Mouse (Mus musculus) liver, adult 2 months (tissue): ENCODE measurements around the gene Borcs6. TPM values are rescaled to one million over a fixed set of nuclear protein-coding genes. Genes with fewer than 3 reads are reported as not detected.

Source experiments
- DNase-seq: peaks from one replicate; pipeline ENCODE4 v3.0.0-alpha.2; 2011; ENCODE audit warnings: low read depth, low spot score; ENCODE audit errors: extremely low read depth
- H3K27ac ChIP-seq: fragments of 200-500 bp; replicated peaks from 2 replicates; pipeline ENCODE4 v1.5.1; 2012; ENCODE audit warnings: low read depth, mild to moderate bottlenecking, control low read depth, inconsistent platforms, low read length; ENCODE audit not compliant: insufficient read depth
- H3K27me3 ChIP-seq: fragments of 200-500 bp; 2 replicates; pipeline ENCODE4 v1.6.1; 2012; ENCODE audit warnings: mild to moderate bottlenecking, moderate library complexity, low read length, inconsistent platforms; ENCODE audit not compliant: control insufficient read depth, insufficient read depth
- H3K36me3 ChIP-seq: fragments of 200-500 bp; 2 replicates; pipeline ENCODE4 v1.6.1; 2012; ENCODE audit warnings: low read length, inconsistent platforms; ENCODE audit not compliant: control insufficient read depth, insufficient read depth
- H3K4me1 ChIP-seq: fragments of 200-500 bp; 2 replicates; pipeline ENCODE4 v1.6.1; 2011; ENCODE audit warnings: low read length; ENCODE audit not compliant: control insufficient read depth, insufficient read depth
- H3K4me3 ChIP-seq: fragments of 200-500 bp; 2 replicates; pipeline ENCODE4 v1.5.1; 2011; ENCODE audit warnings: low read depth, mild to moderate bottlenecking, control low read depth, low read length, moderate library complexity; ENCODE audit not compliant: insufficient read depth
- H3K79me2 ChIP-seq: fragments of 200-500 bp; 2 replicates; pipeline ENCODE4 v1.6.1; 2012; ENCODE audit warnings: inconsistent platforms, mild to moderate bottlenecking, low read length, moderate library complexity; ENCODE audit not compliant: control insufficient read depth, insufficient read depth
- H3K9ac ChIP-seq: fragments of 200-500 bp; 2 replicates; pipeline ENCODE4 v1.6.1; 2012; ENCODE audit warnings: low read depth, mild to moderate bottlenecking, control low read depth, inconsistent platforms, low read length
- CTCF ChIP-seq: fragments of 200-500 bp; IDR thresholded peaks from 2 replicates; pipeline ENCODE4 v1.5.1; 2011; ENCODE audit warnings: low read depth, low read length, control low read depth
- POLR2A ChIP-seq: fragments of 200-500 bp; IDR thresholded peaks from 2 replicates; pipeline ENCODE4 v1.6.1; 2011; ENCODE audit warnings: low read length, control low read depth; ENCODE audit not compliant: insufficient read depth; ENCODE audit errors: extremely low read depth
- WGBS: fragments of 180-500 bp; shearing (Covaris S2); methylation state at CpG from one replicate; pipeline ENCODE4 v1.1.7; 2018; 5-methylcytosine and 5-hydroxymethylcytosine counted together
- polyA plus RNA-seq: library from polyadenylated mRNA; depleted of rRNA; stranded (reverse); fragments of >200 nt; gene quantifications from 2 replicates; pipeline ENCODE4 v1.2.3, GENCODE M21; 2012
- total RNA-seq: library from RNA; depleted of rRNA; stranded (reverse); fragments of >200 nt; gene quantifications from 2 replicates; pipeline ENCODE4 v1.2.3, GENCODE M21; 2014

The Borcs6 gene
- total and polyA plus RNA-seq, 2 experiments, result 6.5 to 11.2 TPM

DNA sequence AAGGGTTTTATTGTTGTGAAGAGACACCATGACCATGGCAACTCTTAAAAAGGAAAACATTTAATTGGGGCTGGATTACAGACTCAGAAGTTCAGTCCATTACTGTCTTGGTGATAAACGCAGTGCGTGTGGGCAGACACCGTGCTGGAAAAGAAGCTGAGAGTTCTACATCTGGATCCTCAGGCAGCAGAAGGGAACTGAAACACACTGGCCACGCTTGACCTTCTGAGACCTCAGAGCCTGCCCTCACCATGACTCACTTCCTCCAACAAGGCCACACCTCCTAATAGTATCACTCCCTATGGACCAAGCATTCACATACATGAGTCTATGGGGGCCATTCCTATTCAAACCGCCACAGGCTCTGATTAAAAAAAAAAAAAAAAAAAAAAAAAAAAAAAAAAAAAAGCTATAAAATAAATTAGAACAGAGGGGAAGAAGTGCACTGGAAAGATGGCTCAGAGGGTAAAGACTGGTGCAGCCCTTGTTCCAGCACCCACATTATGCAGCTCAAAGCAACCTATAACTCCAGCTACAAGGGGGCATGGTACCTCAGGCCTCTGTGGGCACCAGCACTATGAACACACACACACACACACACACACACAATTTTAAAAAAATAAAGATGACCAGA, 19.4 kb downstream of the Borcs6 start:
- TF ChIP-seq CTCF (no peak), POLR2A (no peak)
- WGBS, result 77% methylated on average over 5 of the region's 5 CpGs
- Histone ChIP-seq H3K79me2 (no peaks in the 10 kb centered on the region), H3K4me3 (no peak overlapping the region), H3K36me3 (no peaks in the 10 kb centered on the region), H3K4me1 (no peaks in the 10 kb centered on the region), H3K27me3 (no peaks in the 10 kb centered on the region), H3K9ac (no peak overlapping the region), H3K27ac (no peak overlapping the region)
- DNase-seq, result peak; percentile 43

DNA sequence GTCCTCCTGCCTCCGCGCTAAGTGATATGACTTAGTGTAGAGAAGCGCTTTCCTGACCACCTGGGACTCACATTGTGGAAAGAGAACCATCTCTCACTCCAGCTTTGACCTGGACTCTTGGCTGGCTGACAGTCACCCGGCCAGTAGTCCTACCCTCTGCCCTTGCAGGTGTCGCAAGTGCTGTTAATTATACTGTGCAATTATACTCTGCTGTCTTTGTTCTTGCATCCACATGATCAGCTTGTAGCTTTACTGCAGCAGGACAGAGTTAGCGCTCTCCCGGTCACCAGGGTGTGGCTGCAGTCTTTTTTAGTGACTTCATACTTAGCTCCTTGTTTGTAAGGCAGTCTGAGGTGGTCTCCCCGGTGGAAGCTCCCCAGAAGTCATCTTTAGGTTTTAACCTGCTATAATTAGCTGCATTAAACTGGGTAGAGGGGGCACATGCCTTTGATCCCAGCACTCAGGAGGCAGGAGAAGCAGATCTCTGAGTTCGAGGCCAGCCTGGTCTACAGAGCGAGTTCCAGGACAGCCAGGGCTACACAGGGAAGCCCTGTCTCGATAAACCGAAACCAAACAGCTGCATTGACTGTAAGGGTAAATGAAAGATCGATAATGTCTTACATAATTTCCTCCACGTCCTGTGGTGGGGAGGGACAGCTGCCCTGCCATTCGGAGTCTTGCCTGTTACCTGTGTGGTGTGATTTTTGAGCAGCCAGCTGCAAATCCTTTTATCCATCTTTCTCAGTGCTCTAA, 20.8 kb downstream of the Borcs6 start:
- Histone ChIP-seq H3K4me1 (no peaks in the 10 kb centered on the region), H3K9ac (no peak overlapping the region), H3K27ac (peak overlapping the region; percentile 32; the same call in 1 of the 2 replicates), H3K27me3 (no peaks in the 10 kb centered on the region), H3K36me3 (no peaks in the 10 kb centered on the region), H3K79me2 (no peaks in the 10 kb centered on the region), H3K4me3 (no peak overlapping the region)
- TF ChIP-seq CTCF, result no peak
- TF ChIP-seq POLR2A, result no peak
- 40% methylated on average over 15 of the region's 15 CpGs for WGBS
- DNase-seq, result peak; percentile 78

DNA sequence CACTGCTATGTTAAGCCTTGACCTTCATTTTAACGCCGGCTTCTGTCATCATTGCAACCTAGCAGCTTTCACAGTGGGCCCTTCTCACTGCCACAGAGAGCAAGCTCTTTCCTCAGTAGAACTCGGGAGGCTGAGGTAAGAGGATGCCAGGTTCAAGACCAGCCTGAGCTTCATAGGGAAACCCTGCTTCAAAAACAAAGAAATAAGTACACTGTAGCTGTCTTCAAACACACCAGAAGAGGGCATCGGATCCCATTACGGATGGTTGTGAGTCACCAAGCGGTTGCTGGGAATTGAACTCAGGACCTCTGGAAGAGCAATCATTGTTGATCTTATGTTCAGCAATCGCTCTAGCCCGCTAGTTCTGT, 21.3 kb downstream of the Borcs6 start:
- no peak overlapping the region for H3K4me3 ChIP-seq
- H3K27ac ChIP-seq, result 0 out of 2 replicates have a peak overlapping the region, but pooled peaks have one; percentile 9
- WGBS, result 79% methylated on average over 8 of the region's 8 CpGs
- DNase-seq, result no peak
- H3K9ac ChIP-seq, result no peak overlapping the region
- H3K79me2 ChIP-seq, result no peaks in the 10 kb centered on the region
- H3K4me1 ChIP-seq, result no peaks in the 10 kb centered on the region
- TF ChIP-seq POLR2A, result no peak
- TF ChIP-seq CTCF, result no peak
- H3K27me3 ChIP-seq, result no peaks in the 10 kb centered on the region
- H3K36me3 ChIP-seq, result no peaks in the 10 kb centered on the region

DNA sequence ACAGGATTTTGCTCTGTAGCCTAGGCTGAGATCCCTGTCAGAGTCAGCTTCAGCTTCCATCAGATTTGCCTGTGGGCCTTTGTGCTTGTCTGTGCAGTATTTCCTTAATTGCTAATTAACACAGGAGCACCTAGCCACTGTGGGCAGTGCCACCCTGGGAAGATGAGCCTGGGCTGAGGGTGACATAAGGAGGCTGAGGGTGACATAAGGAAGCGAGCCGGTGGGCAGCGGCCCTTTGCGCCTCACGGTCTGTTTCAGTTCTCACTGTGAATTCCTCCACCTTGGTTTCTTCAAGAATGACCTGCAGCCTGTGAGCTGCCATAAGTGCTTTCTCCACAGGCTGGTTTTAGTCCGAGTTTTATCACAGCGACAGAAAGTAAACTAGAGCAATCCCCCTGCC, 22.1 kb downstream of the Borcs6 start:
- TF ChIP-seq POLR2A (no peak), CTCF (no peak)
- Histone ChIP-seq H3K27me3 (no peaks in the 10 kb centered on the region), H3K79me2 (no peaks in the 10 kb centered on the region), H3K4me1 (no peaks in the 10 kb centered on the region), H3K4me3 (no peak overlapping the region), H3K36me3 (no peaks in the 10 kb centered on the region), H3K9ac (no peak overlapping the region), H3K27ac (no peak overlapping the region)
- WGBS, result 86% methylated on average over 7 of the region's 7 CpGs
- DNase-seq, result no peak

DNA sequence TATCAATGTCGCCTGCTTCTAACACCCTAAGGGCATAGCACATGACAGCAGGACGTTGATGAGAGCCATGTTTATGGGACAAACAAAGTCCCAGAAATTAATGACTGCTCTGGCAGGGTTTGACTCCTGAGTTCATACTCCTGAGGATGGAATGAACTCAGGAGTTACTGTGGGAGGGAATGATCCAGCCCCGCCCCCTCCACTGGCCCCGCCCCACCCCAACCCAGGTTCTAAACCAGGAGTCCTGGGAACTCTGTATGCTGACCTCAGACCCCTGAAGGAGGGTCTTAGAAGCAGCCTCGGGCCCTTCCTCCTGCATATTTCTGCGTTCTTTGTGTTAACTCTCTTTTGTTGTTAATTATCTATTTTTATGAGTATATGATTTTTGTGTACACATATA, 26.1 kb downstream of the Borcs6 start:
- Histone ChIP-seq H3K27me3 (no peaks in the 10 kb centered on the region), H3K4me3 (no peak overlapping the region), H3K79me2 (peaks cover 16% of the 10 kb centered on the region), H3K27ac (no peak overlapping the region), H3K4me1 (peaks cover 10% of the 10 kb centered on the region), H3K9ac (no peak overlapping the region), H3K36me3 (peaks cover 2% of the 10 kb centered on the region; the same call in 1 of the 2 replicates)
- no peak for TF ChIP-seq CTCF
- TF ChIP-seq POLR2A, result no peak
- WGBS, result 70% methylated on average over 6 of the region's 6 CpGs
- no peak for DNase-seq

DNA sequence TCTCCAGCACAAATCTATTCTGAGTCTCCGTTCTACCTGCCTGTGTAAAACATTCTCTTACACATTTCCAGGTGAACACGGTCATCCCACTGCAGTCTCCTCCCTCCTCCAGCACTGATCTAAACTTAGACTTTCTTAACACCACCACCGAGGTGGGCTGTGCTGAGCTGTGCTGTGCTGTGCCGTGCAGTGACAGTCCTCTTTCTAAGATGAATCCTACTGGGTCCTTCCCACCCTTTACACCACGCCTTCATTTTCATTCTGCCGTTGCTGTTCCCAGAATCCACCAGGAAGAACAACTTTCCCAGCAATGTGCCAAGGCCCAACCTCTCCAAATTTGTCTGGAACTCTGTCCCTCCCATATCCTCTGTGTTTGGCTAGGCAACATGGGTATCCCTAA, 26.9 kb downstream of the Borcs6 start:
- H3K4me1 ChIP-seq, result peaks cover 10% of the 10 kb centered on the region
- TF ChIP-seq CTCF (no peak), POLR2A (no peak)
- H3K9ac ChIP-seq, result no peak overlapping the region
- H3K27me3 ChIP-seq, result no peaks in the 10 kb centered on the region
- 76% methylated on average over 6 of the region's 6 CpGs for WGBS
- H3K4me3 ChIP-seq, result no peak overlapping the region
- peaks cover 16% of the 10 kb centered on the region for H3K79me2 ChIP-seq
- peaks cover 2% of the 10 kb centered on the region; the same call in 1 of the 2 replicates for H3K36me3 ChIP-seq
- no peak overlapping the region for H3K27ac ChIP-seq
- no peak for DNase-seq
